Mouse (Mus musculus) stomach, postnatal 0 days (tissue): Measurements from ENCODE around the gene Nhs.

Experiments used
- CTCF ChIP-seq: IDR thresholded peaks from 2 replicates; pipeline ENCODE4 v1.5.1; 2016; ENCODE audit warnings: antibody characterized with exemption, low read depth, mild to moderate bottlenecking, moderate library complexity
- EP300 ChIP-seq: optimal IDR thresholded peaks from 2 replicates; pipeline ENCODE3; 2016; ENCODE audit warnings: antibody characterized with exemption

- TF ChIP-seq CTCF (no peak), EP300 (no peak)
These were observed 149.7 kb downstream of the Nhs start for GRCm38 (mm10) chrX:162009876-162010275.
